Mouse (Mus musculus) heart, adult 2 months (tissue): ENCODE measurements at regions not wholly inside any gene's neighbourhood (a gene's known extent, or its start where the extent isn't known, plus 50 kb on each side); places are given as distances from the start of the nearest gene placed in this dataset.

Experiments
- CTCF ChIP-seq: fragments of 200-600 bp; IDR thresholded peaks from 2 replicates; pipeline ENCODE4 v1.8.1; 2022; ENCODE audit warnings: antibody characterized with exemption, mild to moderate bottlenecking, moderate library complexity
- POLR2A ChIP-seq: fragments of 200-500 bp; IDR thresholded peaks from 2 replicates; pipeline ENCODE4 v1.6.1; 2011; ENCODE audit warnings: mild to moderate bottlenecking, low read depth, low read length, control low read depth; ENCODE audit not compliant: insufficient read depth

DNA sequence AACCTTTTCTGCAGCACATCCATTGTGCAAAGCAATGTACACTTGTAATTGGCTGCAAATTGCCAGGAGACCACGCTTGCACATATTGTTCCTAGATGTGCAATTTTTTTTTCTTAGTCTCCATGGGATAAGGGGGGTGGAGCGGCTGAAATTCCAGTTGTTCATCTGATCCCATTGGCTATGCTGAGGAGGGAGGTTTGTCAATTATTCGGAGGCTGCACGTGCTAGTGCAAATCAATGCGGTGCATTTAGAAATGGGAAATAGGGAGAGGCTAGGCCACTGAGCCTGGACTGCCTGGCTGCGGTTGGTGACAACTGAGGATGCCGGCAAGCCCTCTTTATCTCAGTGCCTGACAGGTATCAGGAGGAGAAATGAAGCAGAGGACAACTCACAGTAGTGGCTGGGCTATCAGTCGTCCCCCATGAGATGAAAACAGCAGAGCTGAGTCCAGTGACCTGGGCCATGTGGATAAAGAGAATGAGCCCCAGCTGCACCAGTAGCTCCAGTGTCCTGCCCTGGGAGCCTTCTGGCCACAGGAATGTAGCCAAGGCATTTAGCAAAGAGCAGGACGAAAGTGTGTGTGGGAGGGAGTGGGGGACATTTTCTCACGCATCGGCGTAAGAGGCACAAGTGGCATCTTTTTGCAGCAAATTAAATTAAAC is 462.2 kb upstream of the Kif2a start:
- TF ChIP-seq CTCF: no peak
- no peak for TF ChIP-seq POLR2A
